Mouse (Mus musculus) inflammation-experienced regulatory T-cells, adult 6 months (primary cell): Measurements from ENCODE around the gene Dag1. TPM values are rescaled to one million over a fixed set of nuclear protein-coding genes. Genes with fewer than 3 reads are reported as not detected.
"Not testable (repeated sequence)": the region's sequence is repeated elsewhere in the genome, so short reads cannot be mapped to it uniquely, and the experiment has no call there.

Experiments
- ATAC-seq: one replicate; pipeline ENCODE4 v1.8.0; 2017
- polyA plus RNA-seq, 3 experiments: library from polyadenylated mRNA; unstranded; fragments of 100-300 nt; shearing (Covaris generic); gene quantifications; one replicate each; pipeline ENCODE4 v1.2.1; 2017

The Dag1 gene
- polyA plus RNA-seq, 3 experiments from 2014 or later = 1.6 to 3.2 (median 2.2) TPM

- no peak for ATAC-seq
Observed at GRCm38 (mm10) chr9:108223633-108224032, 40.1 kb downstream of the Dag1 start.

- ATAC-seq = no peak
Observed at GRCm38 (mm10) chr9:108221566-108221965, 42.2 kb downstream of the Dag1 start.

GRCm38 (mm10) chr9:108220380-108220774 lies 43.4 kb downstream of the Dag1 start:
- no peak for ATAC-seq

- ATAC-seq = no peak
Observed at GRCm38 (mm10) chr9:108219766-108220379, 43.9 kb downstream of the Dag1 start.

- ATAC-seq = no peak
Observed at GRCm38 (mm10) chr9:108217936-108218543, 45.7 kb downstream of the Dag1 start.

- no peak for ATAC-seq
Observed at GRCm38 (mm10) chr9:108217406-108217805, 46.4 kb downstream of the Dag1 start.

- ATAC-seq = no peak
Observed at GRCm38 (mm10) chr9:108213105-108213504, 50.7 kb downstream of the Dag1 start.

- ATAC-seq = no peak
Observed at GRCm38 (mm10) chr9:108212426-108212825, 51.3 kb downstream of the Dag1 start.

GRCm38 (mm10) chr9:108205571-108205901 lies 58.2 kb downstream of the Dag1 start:
- no peak for ATAC-seq

- ATAC-seq = no peak
Observed at GRCm38 (mm10) chr9:108204884-108205570, 58.7 kb downstream of the Dag1 start.

- ATAC-seq = peak; percentile 47
Observed at GRCm38 (mm10) chr9:108203015-108203414, 60.7 kb downstream of the Dag1 start.

GRCm38 (mm10) chr9:108202169-108202568 lies 61.6 kb downstream of the Dag1 start:
- ATAC-seq = no peak

- ATAC-seq = peak; percentile 92
Observed at GRCm38 (mm10) chr9:108201160-108201559, 62.6 kb downstream of the Dag1 start.

- no peak for ATAC-seq
Observed at GRCm38 (mm10) chr9:108198621-108199020, 65.1 kb downstream of the Dag1 start.

- no peak for ATAC-seq
Observed at GRCm38 (mm10) chr9:108196920-108197677, 66.7 kb downstream of the Dag1 start.

- not testable (repeated sequence) for ATAC-seq
Observed at GRCm38 (mm10) chr9:108196222-108196621, 67.5 kb downstream of the Dag1 start.

- no peak for ATAC-seq
Observed at GRCm38 (mm10) chr9:108189787-108190679, 73.7 kb downstream of the Dag1 start, which contains the start of gene Bsn. Gene Bsn, minus strand, starts transcription at chr9:108190384.

GRCm38 (mm10) chr9:108189488-108189786 lies 74.3 kb downstream of the Dag1 start:
- no peak for ATAC-seq

GRCm38 (mm10) chr9:108189023-108189422 lies 74.7 kb downstream of the Dag1 start:
- no peak for ATAC-seq

- ATAC-seq = no peak
Observed at GRCm38 (mm10) chr9:108188511-108188910, 75.2 kb downstream of the Dag1 start.

GRCm38 (mm10) chr9:108187616-108188015 lies 76.1 kb downstream of the Dag1 start:
- ATAC-seq = no peak

- ATAC-seq = no peak
Observed at GRCm38 (mm10) chr9:108185786-108186185, 78.0 kb downstream of the Dag1 start.
